Mouse (Mus musculus): Measurements from ENCODE around the gene Pigf.

The Pigf gene

DNA sequence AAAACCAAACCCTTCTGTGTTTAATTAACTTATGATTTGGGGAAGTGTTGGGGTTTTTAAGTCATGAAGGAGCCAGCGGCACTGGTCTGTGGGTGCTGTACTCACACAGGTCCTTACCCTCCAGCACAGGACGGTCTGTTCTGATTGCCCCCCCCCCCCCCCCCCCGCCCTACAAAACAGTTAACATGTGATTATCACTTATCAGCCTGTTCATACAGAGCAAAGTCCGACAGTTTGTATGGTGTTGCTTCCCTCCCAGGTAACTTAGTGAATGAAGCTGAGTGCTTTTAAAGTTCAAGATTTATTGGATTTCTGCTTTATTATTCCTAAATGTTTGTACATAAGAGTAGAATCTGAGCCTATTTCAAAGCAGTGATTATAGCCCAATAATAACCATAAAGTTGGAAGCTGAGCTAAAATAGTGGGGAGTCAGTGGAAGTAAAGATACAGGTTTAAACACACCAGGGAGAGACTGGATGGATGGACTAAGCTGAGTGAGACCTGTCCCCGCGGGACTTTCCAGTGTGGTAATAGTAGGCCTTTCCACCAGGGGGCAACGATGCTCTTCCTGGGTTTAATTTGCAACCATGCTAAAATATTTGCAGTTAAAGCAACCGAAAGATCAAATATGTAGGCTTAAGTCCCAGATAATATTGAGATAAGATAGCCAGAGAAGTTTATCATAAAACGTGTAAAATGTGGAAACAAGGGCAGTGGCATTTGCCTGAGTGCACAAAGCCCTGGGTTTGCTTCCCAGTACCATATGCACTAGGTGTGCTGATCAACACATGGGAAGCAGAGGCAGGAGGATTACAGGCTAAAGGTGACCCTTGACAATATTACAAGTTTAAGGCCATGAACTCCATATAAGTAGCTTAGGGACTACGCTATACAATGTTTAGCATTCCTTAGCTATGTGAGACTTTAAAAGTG lies 11.2 kb upstream of the Pigf start:
- DNase-seq (ENCODE audit: low read depth, low spot score): peak; percentile 79

GRCm38 (mm10) chr17:87024491-87025242 lies 539 bp downstream of the Pigf start:
- DNase-seq (ENCODE audit: low read depth, low spot score): no peak

DNA sequence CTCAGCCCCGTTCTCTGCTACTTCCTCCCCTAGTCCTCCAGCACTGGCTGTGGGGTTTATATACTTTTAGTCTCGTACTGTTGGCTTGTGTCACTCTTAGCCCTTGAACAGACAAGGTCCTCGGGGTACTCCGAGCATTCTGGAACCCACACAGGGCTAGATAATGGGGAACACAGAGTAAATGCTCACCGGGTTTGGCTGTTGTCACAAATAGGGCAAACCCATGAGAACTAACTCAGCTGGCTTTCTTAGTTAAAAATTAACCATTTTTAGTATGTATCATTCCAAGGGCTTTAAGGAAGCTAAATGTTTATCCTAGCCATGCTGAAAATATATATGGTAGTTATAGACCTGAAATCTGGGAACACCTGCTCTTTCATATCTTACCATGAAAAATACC lies 5.5 kb downstream of the Pigf start:
- DNase-seq (ENCODE audit: low read depth, low spot score): no peak

- DNase-seq (ENCODE audit: low read depth, low spot score): no peak
Measured at GRCm38 (mm10) chr17:87011301-87012019, 13.7 kb downstream of the Pigf start.

DNA sequence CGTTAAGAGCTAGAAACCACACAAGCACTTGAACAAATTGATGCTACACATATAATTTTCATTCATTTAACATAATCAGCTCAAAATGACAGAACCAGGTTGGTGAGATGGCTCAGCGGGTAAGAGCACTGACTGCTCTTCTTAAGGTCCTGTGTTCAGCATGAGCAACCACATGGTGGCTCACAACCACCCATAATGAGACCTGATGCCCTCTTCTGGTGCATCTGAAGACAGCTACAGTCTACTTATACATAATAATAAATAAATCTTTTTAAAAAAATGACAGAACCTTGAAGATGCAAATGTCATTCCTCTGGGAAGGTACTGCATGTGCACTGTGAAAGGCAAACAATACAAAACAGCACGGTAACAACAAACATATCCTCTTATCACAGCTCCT lies 16.3 kb downstream of the Pigf start:
- DNase-seq (ENCODE audit: low read depth, low spot score): no peak

GRCm38 (mm10) chr17:86997323-86997722 lies 27.9 kb downstream of the Pigf start:
- no peak for DNase-seq (ENCODE audit: low read depth, low spot score)

GRCm38 (mm10) chr17:86991306-86991705 lies 33.9 kb downstream of the Pigf start:
- no peak for DNase-seq (ENCODE audit: low read depth, low spot score)

DNA sequence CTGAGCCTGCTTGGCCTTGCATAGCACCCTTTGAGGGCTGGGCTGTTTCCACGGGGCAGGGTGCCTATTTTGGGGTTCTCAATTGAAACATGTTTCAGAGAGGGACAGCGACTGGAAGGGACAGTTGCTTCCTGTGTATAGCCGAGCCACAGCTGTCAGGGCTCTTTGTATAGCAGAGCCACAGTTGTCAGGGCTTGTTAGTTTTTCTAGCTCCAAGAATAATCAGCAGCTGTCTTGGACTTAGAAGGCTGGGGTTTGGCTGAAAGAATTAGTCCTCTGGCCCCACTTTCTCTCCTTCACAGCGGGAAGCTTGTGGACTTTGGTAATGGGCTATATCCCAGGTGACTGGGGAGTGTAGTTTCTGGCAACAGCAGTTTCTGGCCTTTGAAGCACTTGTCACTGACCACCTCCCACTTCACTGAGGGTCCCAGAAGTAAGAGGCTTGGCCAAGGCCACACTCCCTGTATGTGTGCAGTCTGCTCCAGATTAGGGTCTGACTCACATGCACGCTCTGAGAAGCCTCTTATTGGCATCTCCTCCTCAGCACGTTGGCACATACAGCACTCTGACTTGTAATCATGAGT lies 36.5 kb downstream of the Pigf start:
- no peak for DNase-seq (ENCODE audit: low read depth, low spot score)

DNA sequence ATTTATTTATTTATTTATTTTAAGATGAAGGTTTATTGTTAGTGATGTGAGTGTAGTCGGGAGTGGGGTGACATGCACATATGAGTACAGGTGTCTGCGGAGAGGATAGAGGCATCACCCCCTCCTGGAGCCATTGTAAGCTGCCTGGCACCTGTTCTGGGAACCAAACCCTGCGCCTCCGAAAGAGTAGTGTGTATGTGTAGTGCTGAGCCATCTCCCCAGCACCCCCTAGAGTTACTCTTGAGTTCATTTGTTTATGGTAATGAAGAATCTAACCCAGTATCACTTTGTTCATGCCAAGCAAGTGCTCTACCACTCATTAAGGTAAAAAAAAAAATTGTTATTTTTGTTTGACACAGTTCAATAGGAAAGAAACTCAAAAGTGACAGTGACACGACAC lies 37.0 kb downstream of the Pigf start:
- DNase-seq (ENCODE audit: low read depth, low spot score): peak; percentile 23

DNA sequence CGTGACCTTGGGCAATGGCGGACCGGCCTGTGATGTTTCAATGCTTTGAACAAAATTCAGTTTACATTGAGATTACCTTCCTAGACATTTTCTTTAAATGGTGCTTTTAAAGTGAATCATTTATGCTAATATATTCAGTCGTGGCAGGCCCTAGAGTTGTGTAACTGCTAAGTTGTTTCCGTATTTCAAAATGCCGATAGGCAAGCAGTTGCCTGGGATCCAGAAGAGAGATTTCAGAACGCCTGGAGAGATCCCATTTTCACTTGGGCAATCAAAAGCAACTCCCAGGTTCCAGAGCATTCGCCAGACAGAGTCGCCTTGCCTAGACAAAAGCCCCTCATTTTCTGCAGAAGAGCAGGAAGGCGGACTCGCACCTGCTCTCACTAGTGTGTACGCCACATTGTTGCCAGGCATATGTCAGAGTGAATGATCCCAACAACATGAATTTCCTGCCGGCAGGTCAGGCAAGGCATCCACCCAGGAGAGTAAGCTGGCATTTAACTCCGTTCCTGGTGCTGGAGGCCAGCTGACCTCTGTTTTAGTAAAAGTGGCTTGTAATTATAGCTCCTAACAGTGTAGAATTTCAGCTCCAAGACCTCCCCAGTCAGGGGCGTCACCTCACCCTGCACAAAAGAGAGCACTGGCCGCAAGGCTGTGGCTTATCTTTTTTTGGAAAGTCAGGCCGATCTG lies 38.6 kb downstream of the Pigf start:
- no peak for DNase-seq (ENCODE audit: low read depth, low spot score)

DNA sequence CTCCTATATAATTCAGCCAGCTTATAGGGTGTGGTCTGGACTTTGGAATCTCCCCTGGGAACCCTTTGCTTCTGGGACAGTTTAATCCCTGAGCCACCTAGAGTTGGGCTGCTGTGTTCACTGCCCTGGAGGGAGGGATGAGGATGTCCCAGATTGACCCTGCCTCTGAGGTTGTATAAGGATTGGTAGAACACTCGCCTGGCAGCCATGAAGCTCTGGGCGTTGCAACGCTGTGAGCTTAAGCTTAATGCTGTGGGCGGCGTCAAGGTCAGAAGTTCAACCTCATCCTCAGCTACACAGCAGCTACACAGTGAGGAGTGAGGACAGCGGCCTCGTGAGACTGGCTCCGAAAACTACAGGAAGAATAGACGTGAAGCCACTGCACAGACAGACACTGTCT lies 42.7 kb downstream of the Pigf start:
- DNase-seq (ENCODE audit: low read depth, low spot score): no peak

DNA sequence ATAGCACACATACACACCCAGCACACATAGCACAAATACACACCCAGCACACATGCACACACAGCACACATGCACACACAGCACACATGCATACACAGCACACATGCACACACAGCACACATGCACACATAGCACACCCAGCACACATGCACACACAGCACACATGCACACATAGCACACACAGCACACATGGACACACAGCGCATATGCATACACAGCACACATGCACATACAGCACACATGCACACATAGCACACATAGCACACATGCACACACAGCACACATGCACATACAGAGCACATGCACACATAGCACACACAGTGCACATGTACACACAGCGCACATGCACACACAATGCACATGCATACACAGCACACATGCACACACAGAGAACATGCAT lies 43.5 kb downstream of the Pigf start:
- no peak for DNase-seq (ENCODE audit: low read depth, low spot score)

DNA sequence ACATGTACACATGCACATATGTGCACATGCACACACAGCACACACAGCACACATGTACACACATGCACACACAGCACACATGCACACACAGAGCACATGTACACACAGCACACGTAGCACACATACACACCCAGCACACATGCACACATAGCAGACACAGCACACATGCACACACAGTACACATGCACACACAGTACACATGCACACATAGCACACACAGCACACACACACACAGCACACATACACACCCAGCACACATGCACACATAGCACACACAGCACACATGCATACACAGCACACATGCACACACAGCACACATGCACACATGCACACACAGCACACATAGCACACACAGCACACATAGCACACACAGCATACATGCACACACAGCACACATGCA lies 44.0 kb downstream of the Pigf start:
- no peak for DNase-seq (ENCODE audit: low read depth, low spot score)

GRCm38 (mm10) chr17:86978496-86978895 lies 46.7 kb downstream of the Pigf start:
- no peak for DNase-seq (ENCODE audit: low read depth, low spot score)

GRCm38 (mm10) chr17:86976387-86976786 lies 48.8 kb downstream of the Pigf start:
- DNase-seq (ENCODE audit: low read depth, low spot score): peak; percentile 49

DNA sequence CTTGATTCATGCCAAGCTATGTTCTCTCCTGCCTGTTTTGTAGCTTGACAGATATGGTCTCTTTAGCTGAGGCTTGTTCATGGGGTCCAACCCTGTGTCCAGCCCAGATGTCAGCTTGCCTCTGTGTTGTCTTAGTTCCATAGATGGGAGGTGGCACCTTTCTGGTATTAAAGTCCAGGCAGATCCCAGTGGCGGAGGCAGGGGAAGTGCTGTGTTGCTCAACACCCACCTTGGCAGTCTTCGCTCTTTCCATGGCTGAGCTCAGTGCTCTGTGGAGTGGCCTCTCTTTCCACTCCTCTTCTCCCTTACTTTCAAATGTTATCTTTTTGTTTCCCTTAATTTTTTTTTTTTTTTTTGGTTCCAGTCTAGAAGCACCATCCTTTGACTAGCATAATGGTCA lies 52.1 kb downstream of the Pigf start:
- DNase-seq (ENCODE audit: low read depth, low spot score): no peak

- DNase-seq (ENCODE audit: low read depth, low spot score): no peak
Measured at GRCm38 (mm10) chr17:86971860-86972259, 53.3 kb downstream of the Pigf start.

DNA sequence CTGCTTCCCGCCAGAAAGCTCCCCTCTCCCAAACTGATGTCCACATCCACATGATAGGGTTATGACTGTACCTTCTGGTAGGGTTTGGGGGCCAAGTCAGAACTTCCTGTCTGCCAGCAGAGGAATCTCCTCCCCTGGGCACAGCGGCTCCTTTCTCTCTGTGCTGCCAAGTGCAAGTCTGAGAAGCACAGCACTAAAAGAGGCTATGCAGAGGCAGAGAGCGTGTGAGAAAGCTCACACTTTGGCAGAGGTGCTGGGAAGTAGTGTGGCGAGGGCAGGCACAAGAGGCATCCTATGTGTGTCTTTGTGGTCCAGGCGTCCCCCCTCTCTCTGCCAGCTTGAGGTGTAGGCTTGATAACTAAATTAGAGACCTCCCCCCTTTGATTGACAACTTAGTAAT lies 54.2 kb downstream of the Pigf start:
- peak; percentile 40 for DNase-seq (ENCODE audit: low read depth, low spot score)

GRCm38 (mm10) chr17:86970026-86970750 lies 55.0 kb downstream of the Pigf start:
- DNase-seq (ENCODE audit: low read depth, low spot score): no peak

DNA sequence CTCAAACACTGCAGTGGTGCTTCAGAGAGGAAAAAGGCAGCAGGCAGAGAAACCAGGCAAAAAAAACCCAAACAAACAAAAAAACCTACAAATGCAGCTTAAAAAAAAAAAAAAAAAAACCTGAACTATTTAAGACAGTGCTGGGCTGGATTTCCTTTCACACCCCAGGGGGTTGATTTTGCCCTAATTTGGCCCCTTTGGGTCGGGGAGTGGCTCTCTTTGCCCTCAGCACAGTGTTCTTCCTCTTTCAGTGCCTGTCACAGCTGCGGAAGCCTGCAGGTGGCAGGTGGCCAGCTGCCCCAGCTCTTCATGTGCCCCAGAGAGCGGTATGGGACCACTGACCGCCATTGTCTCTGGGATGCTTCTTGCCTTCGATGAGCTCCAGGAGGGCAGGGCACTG lies 55.6 kb downstream of the Pigf start:
- peak; percentile 60 for DNase-seq (ENCODE audit: low read depth, low spot score)

DNA sequence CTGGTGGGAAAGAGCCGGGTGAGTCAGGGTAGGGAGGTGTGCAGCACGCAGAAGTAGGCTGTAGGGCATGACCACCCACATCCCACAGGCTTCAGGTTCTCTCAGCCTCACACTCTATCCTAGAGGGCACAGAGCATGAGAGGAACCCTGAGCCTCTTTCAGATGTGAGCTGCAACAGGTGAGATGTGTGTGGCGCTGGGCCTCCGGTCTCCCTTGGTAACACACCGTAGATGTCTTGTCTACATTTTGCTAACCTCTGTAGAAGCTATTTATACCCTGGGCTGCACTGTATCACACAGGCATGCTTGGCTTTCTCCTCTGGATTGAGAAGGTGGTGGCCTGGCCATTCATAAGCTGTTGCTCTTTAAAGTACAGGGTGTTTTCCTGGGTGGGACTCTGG lies 56.6 kb downstream of the Pigf start:
- peak; percentile 22 for DNase-seq (ENCODE audit: low read depth, low spot score)
